Mouse (Mus musculus) heart, embryonic 11.5 days (tissue): ENCODE measurements at regions not wholly inside any gene's neighbourhood (a gene's known extent, or its start where the extent isn't known, plus 50 kb on each side); places are given as distances from the start of the nearest gene placed in this dataset.
"Not testable (repeated sequence)": the region's sequence is repeated elsewhere in the genome, so short reads cannot be mapped to it uniquely, and the experiment has no call there.

ENCODE experiments used
- ATAC-seq: fragments of 200-750 bp; cut with Nextera tagmentation; replicated peaks from 2 replicates; pipeline ENCODE4 v1.8.0; 2017; ENCODE audit warnings: moderate library complexity; ENCODE audit not compliant: insufficient number of reproducible peaks, low FRiP score, low TSS enrichment
- H3K27ac ChIP-seq: fragments of 300-500 bp; sonication (generic); 2 replicates; pipeline ENCODE4 v1.5.1; 2014; ENCODE audit warnings: mild to moderate bottlenecking, low read depth, low read length
- H3K27me3 ChIP-seq: fragments of 300-500 bp; sonication (generic); 2 replicates; pipeline ENCODE4 v1.6.1; 2014; ENCODE audit warnings: mild to moderate bottlenecking, low read length, mixed read lengths; ENCODE audit not compliant: control insufficient read depth, insufficient read depth
- H3K36me3 ChIP-seq: fragments of 300-500 bp; sonication (generic); 2 replicates; pipeline ENCODE4 v1.6.1; 2014; ENCODE audit warnings: mild to moderate bottlenecking, low read length, moderate library complexity, mixed read lengths; ENCODE audit not compliant: control insufficient read depth, insufficient read depth
- H3K4me1 ChIP-seq: fragments of 300-500 bp; sonication (generic); 2 replicates; pipeline ENCODE4 v1.6.1; 2014; ENCODE audit warnings: low read length; ENCODE audit not compliant: control insufficient read depth, insufficient read depth
- H3K4me2 ChIP-seq: fragments of 300-500 bp; sonication (generic); 2 replicates; pipeline ENCODE4 v1.6.1; 2014; ENCODE audit warnings: mild to moderate bottlenecking, moderate library complexity
- H3K4me3 ChIP-seq: fragments of 300-500 bp; sonication (generic); 2 replicates; pipeline ENCODE4 v1.5.1; 2014; ENCODE audit warnings: low read depth, low read length
- H3K9ac ChIP-seq: fragments of 300-500 bp; sonication (generic); 2 replicates; pipeline ENCODE4 v1.6.1; 2014; ENCODE audit warnings: mild to moderate bottlenecking, low read depth, low read length, moderate library complexity
- H3K9me3 ChIP-seq: fragments of 300-500 bp; sonication (generic); replicated peaks from 2 replicates; pipeline ENCODE4 v1.6.1; 2016; ENCODE audit warnings: low read length; ENCODE audit not compliant: control insufficient read depth
- WGBS: fragments of 180-500 bp; shearing (Covaris S2); extraction: QIAGEN DNeasy Blood & Tissue Kit; methylation state at CpG from one replicate; pipeline ENCODE4 v1.1.7; 2014; ENCODE audit not compliant: insufficient replicate concordance; 5-methylcytosine and 5-hydroxymethylcytosine counted together

DNA sequence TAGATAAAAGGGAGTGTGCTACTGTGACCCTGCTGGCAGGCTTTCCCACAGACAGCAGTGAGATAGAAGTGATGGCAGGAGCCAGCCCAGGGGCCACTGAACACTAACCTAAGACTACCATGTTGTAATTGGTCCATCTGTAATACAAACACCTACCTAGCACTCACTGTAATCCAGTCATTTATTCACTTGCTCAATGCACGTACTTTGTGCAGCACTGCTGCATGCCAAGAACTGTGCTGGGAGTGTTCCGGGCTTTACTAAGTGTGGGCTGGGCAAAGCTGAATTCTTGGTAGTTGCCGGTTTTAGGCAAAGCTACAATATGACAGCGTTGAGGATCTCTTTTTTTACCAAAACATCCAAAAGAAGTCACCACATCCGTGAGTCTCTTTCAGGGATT, 172.1 kb downstream of the Srek1 start:
- Histone ChIP-seq H3K36me3 (no peaks in the 10 kb centered on the region), H3K4me3 (no peak overlapping the region), H3K4me1 (no peaks in the 10 kb centered on the region), H3K27me3 (no peaks in the 10 kb centered on the region), H3K4me2 (no peak overlapping the region), H3K27ac (no peak overlapping the region), H3K9me3 (no peaks in the 10 kb centered on the region), H3K9ac (no peak overlapping the region)
- 82% methylated on average over 5 of the region's 5 CpGs for WGBS
- no peak for ATAC-seq

DNA sequence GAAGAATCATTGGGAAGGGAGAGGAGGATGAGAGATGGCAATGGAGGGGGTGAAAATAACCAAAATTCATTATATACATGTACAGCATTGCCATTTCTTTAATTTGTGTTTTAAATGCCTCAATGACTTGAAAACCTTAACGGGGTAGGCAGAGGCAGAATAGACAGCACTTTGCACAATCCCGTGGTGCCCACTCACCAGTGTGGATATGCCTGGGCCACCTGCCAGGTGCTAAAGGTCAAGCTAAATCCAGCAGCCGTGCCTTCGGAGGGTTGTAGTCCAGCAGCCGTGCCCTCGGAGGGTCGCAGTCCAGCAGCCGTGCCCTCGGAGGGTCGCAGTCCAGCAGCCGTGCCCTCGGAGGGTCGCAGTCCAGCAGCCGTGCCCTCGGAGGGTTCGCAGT, 182.0 kb downstream of the Srek1 start:
- Histone ChIP-seq H3K36me3 (no peaks in the 10 kb centered on the region), H3K4me2 (no peak overlapping the region), H3K9me3 (no peaks in the 10 kb centered on the region), H3K4me3 (no peak overlapping the region), H3K9ac (no peak overlapping the region), H3K27me3 (no peaks in the 10 kb centered on the region), H3K4me1 (no peaks in the 10 kb centered on the region), H3K27ac (no peak overlapping the region)
- 85% methylated on average over 16 of the region's 16 CpGs for WGBS
- no peak for ATAC-seq

DNA sequence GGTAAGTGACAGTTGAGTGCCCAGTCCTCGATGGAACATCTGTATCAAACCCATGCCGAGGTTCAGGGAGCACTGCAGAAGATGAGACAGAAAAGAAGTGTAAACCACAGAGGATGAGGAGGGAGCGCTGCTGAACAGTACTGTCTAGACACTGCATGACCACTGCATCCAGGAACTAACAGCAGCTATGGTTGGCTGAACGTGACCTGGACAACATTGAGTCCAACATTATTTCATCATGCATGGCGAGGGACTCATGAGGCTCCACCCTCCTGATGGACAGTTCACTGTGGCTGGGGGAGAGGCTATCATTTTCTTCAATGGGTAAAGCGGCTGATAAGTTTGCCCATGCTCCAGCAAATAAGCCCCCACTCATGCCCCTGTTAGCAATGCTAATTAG, 182.5 kb downstream of the Srek1 start:
- WGBS, result 83% methylated on average over 6 of the region's 6 CpGs
- no peak overlapping the region for H3K4me3 ChIP-seq
- no peaks in the 10 kb centered on the region for H3K27me3 ChIP-seq
- H3K9ac ChIP-seq, result no peak overlapping the region
- H3K9me3 ChIP-seq, result no peaks in the 10 kb centered on the region
- ATAC-seq, result no peak
- no peaks in the 10 kb centered on the region for H3K36me3 ChIP-seq
- no peak overlapping the region for H3K27ac ChIP-seq
- H3K4me2 ChIP-seq, result no peak overlapping the region
- H3K4me1 ChIP-seq, result no peaks in the 10 kb centered on the region

DNA sequence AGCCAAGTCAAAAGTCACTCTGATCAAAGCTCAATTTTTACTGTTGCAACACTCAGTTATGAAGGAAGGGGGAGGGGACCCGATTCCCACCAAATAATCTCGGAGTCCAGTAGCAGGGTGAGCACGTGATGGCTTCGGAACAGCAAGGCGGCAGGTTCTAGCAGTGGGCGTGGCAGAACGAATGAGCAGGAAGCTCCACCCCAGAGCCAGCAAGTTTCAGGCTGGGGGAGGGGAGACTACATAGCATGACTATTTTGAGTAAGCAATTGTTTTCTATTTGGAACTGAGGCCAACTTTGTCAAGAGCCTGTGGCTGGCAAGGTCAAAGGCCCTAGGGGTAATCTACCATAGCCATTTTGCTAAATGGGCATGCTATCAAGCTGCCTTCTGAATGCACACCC, 183.0 kb downstream of the Srek1 start:
- 54% methylated on average over 7 of the region's 7 CpGs for WGBS
- not testable (repeated sequence) for H3K27ac ChIP-seq, H3K9ac ChIP-seq, H3K4me3 ChIP-seq, H3K36me3 ChIP-seq, H3K4me1 ChIP-seq, ATAC-seq, H3K9me3 ChIP-seq, H3K4me2 ChIP-seq, H3K27me3 ChIP-seq

DNA sequence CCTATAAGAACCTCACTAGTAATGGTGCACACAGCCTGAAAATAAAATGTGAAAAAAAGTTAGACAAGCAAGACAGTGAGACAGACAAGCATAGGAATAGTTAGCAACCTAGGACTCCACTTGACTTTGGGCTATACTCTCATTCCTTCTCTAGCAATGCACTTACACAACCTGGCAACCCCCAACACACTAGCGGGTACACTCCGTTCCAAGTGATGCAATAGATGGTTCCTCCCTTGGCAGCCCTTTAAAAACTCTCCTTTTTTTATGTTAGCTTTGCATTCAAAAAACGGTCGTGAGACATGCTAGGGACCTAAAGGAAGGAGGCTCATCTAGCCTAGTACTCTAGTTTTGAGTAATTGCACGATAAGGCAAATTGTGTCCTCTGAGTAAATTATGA, 184.8 kb downstream of the Srek1 start:
- no peaks in the 10 kb centered on the region for H3K36me3 ChIP-seq
- H3K27ac ChIP-seq, result no peak overlapping the region
- no peaks in the 10 kb centered on the region for H3K9me3 ChIP-seq
- H3K27me3 ChIP-seq, result no peaks in the 10 kb centered on the region
- no peak overlapping the region for H3K4me2 ChIP-seq
- WGBS, result 83% methylated on average over 5 of the region's 5 CpGs
- H3K9ac ChIP-seq, result no peak overlapping the region
- no peak for ATAC-seq
- no peak overlapping the region for H3K4me3 ChIP-seq
- H3K4me1 ChIP-seq, result no peaks in the 10 kb centered on the region

DNA sequence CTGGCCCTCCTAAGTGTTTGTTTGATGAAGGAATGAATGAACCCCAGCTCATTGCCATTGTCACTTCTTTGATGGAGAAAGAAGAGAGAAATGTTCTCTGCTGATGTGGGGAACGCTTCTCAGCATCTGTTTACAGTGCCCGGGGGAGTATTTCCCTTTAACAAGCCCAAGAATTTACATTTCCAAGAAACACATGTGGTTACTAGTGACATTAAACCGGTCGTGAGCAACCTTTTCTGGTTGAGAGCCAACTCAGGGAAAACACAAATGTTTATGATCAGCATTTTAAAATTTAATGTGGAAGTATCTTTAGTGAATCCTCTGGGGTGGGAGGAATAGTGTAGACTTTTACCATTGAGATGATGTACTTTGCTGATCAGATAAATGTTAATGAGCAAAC, 197.6 kb downstream of the Srek1 start:
- no peak overlapping the region for H3K4me3 ChIP-seq
- no peaks in the 10 kb centered on the region for H3K4me1 ChIP-seq
- H3K36me3 ChIP-seq, result no peaks in the 10 kb centered on the region
- 64% methylated on average over 4 of the region's 4 CpGs for WGBS
- no peaks in the 10 kb centered on the region for H3K27me3 ChIP-seq
- ATAC-seq, result no peak
- H3K9me3 ChIP-seq, result no peaks in the 10 kb centered on the region
- H3K9ac ChIP-seq, result no peak overlapping the region
- no peak overlapping the region for H3K27ac ChIP-seq
- H3K4me2 ChIP-seq, result no peak overlapping the region

DNA sequence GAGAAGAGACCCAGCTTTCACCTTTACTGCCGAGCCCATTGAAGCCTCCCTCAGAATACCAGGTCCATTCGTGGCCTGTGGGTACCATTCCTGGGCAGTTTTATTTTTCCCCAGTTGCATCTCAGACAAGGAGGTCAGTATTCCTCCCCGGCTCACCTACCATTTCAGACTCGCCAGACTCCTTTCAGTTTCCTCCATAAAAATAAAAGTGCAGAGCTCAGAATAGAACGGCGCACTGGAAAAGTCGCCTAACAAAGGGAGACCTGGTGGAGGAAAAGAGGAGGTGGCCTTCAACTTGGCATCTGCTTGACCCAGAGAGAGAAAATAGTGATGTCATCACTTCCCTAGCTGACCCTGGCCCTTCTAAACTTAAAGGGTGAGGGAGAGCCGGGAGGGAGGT, 209.7 kb downstream of the Srek1 start:
- H3K36me3 ChIP-seq, result no peaks in the 10 kb centered on the region
- H3K4me1 ChIP-seq, result no peaks in the 10 kb centered on the region
- no peak for ATAC-seq
- 70% methylated on average over 8 of the region's 8 CpGs for WGBS
- no peak overlapping the region for H3K4me3 ChIP-seq
- no peak overlapping the region for H3K27ac ChIP-seq
- no peak overlapping the region for H3K4me2 ChIP-seq
- H3K9ac ChIP-seq, result no peak overlapping the region
- no peaks in the 10 kb centered on the region for H3K9me3 ChIP-seq
- no peaks in the 10 kb centered on the region for H3K27me3 ChIP-seq

DNA sequence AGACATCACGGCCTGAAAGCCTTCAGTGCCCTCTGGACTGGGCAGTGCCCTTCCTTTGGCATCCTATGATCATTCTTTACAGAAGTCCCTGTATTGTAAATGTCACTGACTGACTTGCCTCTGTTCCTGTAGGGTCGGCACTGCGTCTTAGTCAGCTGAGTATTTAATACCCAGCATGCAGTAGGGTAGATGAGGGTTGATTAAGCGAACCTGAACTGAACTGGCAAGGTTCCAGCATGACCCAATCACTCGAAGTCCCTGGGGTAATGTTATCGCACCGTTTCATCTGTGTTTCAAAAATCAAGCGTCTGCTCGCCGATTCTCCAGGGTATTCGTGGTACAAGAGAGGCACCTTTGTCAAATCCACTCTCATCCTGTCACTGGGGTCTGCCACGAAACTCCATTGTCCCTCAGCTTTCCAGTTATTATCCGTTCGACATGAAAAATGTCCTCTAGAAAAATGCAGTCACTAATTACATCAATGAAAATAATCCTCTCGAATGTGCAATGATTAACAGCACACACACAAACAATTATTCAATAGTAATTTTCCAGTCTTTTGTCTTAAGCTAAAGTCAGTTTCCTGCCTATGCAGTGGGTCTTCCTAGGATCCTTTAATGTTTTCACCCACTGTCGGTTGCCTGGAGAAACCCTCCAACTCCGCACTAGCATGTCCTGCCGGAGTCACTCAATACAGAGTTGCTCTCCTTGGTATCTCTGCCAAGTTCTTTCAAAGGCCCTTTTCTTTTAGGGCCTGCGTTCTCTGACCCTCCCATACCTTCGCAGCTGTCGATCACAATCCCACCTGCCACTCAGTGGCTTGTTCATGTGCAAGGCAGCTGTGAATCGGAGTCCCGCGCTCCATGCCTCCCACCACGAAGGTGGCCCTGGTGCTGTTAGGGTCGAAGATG, 212.4 kb downstream of the Srek1 start:
- no peaks in the 10 kb centered on the region for H3K9me3 ChIP-seq
- no peaks in the 10 kb centered on the region for H3K27me3 ChIP-seq
- H3K9ac ChIP-seq, result no peak overlapping the region
- no peaks in the 10 kb centered on the region for H3K36me3 ChIP-seq
- no peak overlapping the region for H3K27ac ChIP-seq
- H3K4me1 ChIP-seq, result no peaks in the 10 kb centered on the region
- no peak for ATAC-seq
- WGBS, result 86% methylated on average over 26 of the region's 26 CpGs
- no peak overlapping the region for H3K4me3 ChIP-seq
- no peak overlapping the region for H3K4me2 ChIP-seq

DNA sequence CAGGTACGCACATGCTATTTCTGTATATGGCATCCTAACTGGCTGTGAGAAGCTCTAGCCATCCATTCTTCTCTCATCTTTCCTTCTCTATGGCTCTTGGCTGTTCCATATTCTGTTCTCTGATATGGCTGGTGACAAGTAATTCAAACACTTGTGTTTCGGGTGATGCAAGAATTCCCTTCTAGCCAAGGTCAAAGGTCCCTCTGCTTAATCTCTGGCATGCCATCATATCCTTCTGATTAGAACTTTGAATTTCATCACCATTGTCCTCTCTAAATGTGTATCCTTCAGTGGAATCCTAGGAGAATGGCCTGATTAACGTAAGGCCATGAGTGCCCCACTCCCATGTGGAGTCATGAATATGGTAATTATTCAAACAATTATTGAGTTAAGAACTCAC, 215.5 kb downstream of the Srek1 start:
- WGBS, result 75% methylated on average over 3 of the region's 3 CpGs
- H3K9me3 ChIP-seq, result no peaks in the 10 kb centered on the region

More for the DNA sequence above, 215.5 kb downstream of the Srek1 start:
- Histone ChIP-seq H3K27ac (no peak overlapping the region), H3K27me3 (no peaks in the 10 kb centered on the region), H3K9ac (no peak overlapping the region), H3K4me3 (no peak overlapping the region), H3K4me2 (no peak overlapping the region), H3K4me1 (no peaks in the 10 kb centered on the region), H3K36me3 (no peaks in the 10 kb centered on the region)
- no peak for ATAC-seq
